Mouse (Mus musculus) forebrain, embryonic 15.5 days (tissue): ENCODE measurements around the gene Hoxd4. TPM values are rescaled to one million over a fixed set of nuclear protein-coding genes. Genes with fewer than 3 reads are reported as not detected.

Experiments used
- ATAC-seq: fragments of 200-750 bp; cut with Nextera tagmentation; replicated peaks from 2 replicates; pipeline ENCODE4 v1.8.0; 2017; ENCODE audit warnings: mild to moderate bottlenecking, moderate TSS enrichment, moderate library complexity
- H3K27ac ChIP-seq: fragments of 300-500 bp; sonication (generic); replicated peaks from 2 replicates; pipeline ENCODE4 v1.5.1; 2015; ENCODE audit warnings: mild to moderate bottlenecking, inconsistent platforms
- H3K27me3 ChIP-seq: fragments of 300-500 bp; sonication (generic); 2 replicates; pipeline ENCODE4 v1.6.1; 2015; ENCODE audit warnings: inconsistent platforms
- H3K36me3 ChIP-seq: fragments of 300-500 bp; sonication (generic); 2 replicates; pipeline ENCODE4 v1.6.1; 2015; ENCODE audit warnings: mild to moderate bottlenecking, inconsistent platforms
- H3K4me1 ChIP-seq: fragments of 300-500 bp; sonication (generic); 2 replicates; pipeline ENCODE4 v1.6.1; 2015; ENCODE audit warnings: inconsistent platforms
- H3K4me2 ChIP-seq: fragments of 300-500 bp; sonication (generic); replicated peaks from 2 replicates; pipeline ENCODE4 v1.6.1; 2015; ENCODE audit warnings: mild to moderate bottlenecking, inconsistent platforms
- H3K4me3 ChIP-seq: fragments of 300-500 bp; sonication (generic); 2 replicates; pipeline ENCODE4 v1.5.1; 2015; ENCODE audit warnings: mild to moderate bottlenecking, inconsistent platforms
- H3K9ac ChIP-seq: fragments of 300-500 bp; sonication (generic); replicated peaks from 2 replicates; pipeline ENCODE4 v1.6.1; 2015; ENCODE audit warnings: mild to moderate bottlenecking, inconsistent platforms
- H3K9me3 ChIP-seq: fragments of 300-500 bp; sonication (generic); 2 replicates; pipeline ENCODE4 v1.6.1; 2016; ENCODE audit warnings: inconsistent platforms
- WGBS: fragments of 180-500 bp; shearing (Covaris S2); methylation state at CpG from one replicate; pipeline ENCODE4 v1.1.7; 2015; ENCODE audit warnings: mixed read lengths; 5-methylcytosine and 5-hydroxymethylcytosine counted together
- polyA plus RNA-seq: library from polyadenylated mRNA; unstranded; fragments of >200 nt; fragmentation: Nextera tagmentation; extraction: Ambion mirVana; gene quantifications from 2 replicates; pipeline ENCODE4 v1.2.1, GENCODE M21; 2015

Gene Hoxd4
- polyA plus RNA-seq, 1 experiment from 2014 or later, result not detected

DNA sequence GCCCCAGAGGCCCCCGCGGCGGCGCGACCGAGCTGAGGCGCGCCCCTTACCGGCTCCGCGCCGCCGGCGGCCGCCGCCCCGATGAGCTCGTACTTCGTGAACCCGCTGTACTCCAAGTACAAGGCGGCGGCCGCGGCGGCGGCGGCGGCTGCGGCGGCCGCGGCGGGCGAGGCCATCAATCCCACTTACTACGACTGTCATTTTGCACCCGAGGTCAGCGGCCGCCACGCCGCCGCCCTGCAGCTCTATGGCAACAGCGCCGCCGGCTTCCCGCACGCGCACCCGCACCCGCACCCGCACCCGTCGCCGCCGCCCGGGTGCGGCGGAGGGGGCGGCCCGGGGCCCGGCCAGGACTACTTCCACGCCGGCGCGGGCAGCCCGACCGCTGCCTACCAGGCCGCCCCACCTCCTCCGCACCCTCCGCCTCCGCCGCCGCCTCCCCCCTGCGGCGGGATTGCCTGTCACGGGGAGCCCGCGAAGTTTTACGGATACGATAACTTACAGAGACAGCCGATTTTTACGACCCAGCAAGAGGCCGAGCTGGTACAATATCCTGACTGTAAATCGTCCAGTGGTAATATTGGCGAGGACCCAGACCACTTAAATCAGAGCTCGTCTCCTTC is 6.2 kb upstream of the Hoxd4 start:
- H3K9ac ChIP-seq, result no peak overlapping the region
- no peak; the same call in 1 of the 2 replicates for ATAC-seq

GRCm38 (mm10) chr2:74706393-74706960 is 5.3 kb upstream of the Hoxd4 start:
- H3K4me3 ChIP-seq, result no peak overlapping the region
- H3K36me3 ChIP-seq, result no peaks in the 10 kb centered on the region
- no peaks in the 10 kb centered on the region for H3K9me3 ChIP-seq
- 1% methylated on average over 13 of the region's 13 CpGs for WGBS
- ATAC-seq, result no peak
- no peak overlapping the region for H3K4me2 ChIP-seq
- H3K4me1 ChIP-seq, result peaks cover 14% of the 10 kb centered on the region
- H3K27me3 ChIP-seq, result peaks cover 93% of the 10 kb centered on the region
- no peak overlapping the region for H3K27ac ChIP-seq
- H3K9ac ChIP-seq, result no peak overlapping the region

More for the DNA sequence above, 6.2 kb upstream of the Hoxd4 start:
- peak overlapping the region; percentile 32 for H3K4me3 ChIP-seq
- peaks cover 14% of the 10 kb centered on the region for H3K4me1 ChIP-seq
- H3K4me2 ChIP-seq, result peak overlapping the region; percentile 45
- peaks cover 94% of the 10 kb centered on the region for H3K27me3 ChIP-seq
- under 1% methylated on average over 64 of the region's 85 CpGs for WGBS
- H3K36me3 ChIP-seq, result no peaks in the 10 kb centered on the region
- H3K9me3 ChIP-seq, result no peaks in the 10 kb centered on the region
- no peak overlapping the region for H3K27ac ChIP-seq

- ATAC-seq, result no peak
- H3K4me2 ChIP-seq, result no peak overlapping the region
- no peak overlapping the region for H3K4me3 ChIP-seq
- H3K36me3 ChIP-seq, result no peaks in the 10 kb centered on the region
- no peak overlapping the region for H3K9ac ChIP-seq
- peaks cover 21% of the 10 kb centered on the region for H3K4me1 ChIP-seq
- 7% methylated on average over 7 of the region's 7 CpGs for WGBS
- no peak overlapping the region for H3K27ac ChIP-seq
- no peaks in the 10 kb centered on the region for H3K9me3 ChIP-seq
- H3K27me3 ChIP-seq, result peaks cover 94% of the 10 kb centered on the region
Observed at GRCm38 (mm10) chr2:74707599-74707998, 4.1 kb upstream of the Hoxd4 start.

DNA sequence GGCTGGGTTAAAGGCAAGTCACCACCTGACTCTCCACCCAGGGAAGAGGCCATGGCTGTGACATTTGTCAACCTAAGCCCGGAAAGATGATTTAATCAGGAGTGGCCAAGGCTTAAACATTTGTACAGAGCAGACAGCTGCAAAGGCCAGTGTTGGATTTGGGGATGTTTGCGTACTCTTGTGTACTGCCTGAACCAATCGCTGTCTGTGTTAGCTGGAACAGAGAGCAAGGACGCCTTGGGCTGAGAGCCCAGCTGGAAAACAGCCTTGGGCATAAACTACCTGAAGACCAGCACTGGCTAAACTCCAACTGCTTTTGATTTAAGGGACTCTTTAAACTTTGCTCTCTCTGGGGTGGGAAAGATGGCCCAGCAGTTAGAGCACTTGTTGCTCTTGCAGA is 3.1 kb upstream of the Hoxd4 start:
- H3K4me3 ChIP-seq, result no peak overlapping the region
- 2% methylated on average over 4 of the region's 4 CpGs for WGBS
- H3K27me3 ChIP-seq, result peaks cover 95% of the 10 kb centered on the region
- H3K36me3 ChIP-seq, result no peaks in the 10 kb centered on the region
- no peaks in the 10 kb centered on the region for H3K9me3 ChIP-seq
- H3K27ac ChIP-seq, result no peak overlapping the region
- H3K4me2 ChIP-seq, result no peak overlapping the region
- no peak overlapping the region for H3K9ac ChIP-seq
- peaks cover 21% of the 10 kb centered on the region for H3K4me1 ChIP-seq
- ATAC-seq, result no peak

DNA sequence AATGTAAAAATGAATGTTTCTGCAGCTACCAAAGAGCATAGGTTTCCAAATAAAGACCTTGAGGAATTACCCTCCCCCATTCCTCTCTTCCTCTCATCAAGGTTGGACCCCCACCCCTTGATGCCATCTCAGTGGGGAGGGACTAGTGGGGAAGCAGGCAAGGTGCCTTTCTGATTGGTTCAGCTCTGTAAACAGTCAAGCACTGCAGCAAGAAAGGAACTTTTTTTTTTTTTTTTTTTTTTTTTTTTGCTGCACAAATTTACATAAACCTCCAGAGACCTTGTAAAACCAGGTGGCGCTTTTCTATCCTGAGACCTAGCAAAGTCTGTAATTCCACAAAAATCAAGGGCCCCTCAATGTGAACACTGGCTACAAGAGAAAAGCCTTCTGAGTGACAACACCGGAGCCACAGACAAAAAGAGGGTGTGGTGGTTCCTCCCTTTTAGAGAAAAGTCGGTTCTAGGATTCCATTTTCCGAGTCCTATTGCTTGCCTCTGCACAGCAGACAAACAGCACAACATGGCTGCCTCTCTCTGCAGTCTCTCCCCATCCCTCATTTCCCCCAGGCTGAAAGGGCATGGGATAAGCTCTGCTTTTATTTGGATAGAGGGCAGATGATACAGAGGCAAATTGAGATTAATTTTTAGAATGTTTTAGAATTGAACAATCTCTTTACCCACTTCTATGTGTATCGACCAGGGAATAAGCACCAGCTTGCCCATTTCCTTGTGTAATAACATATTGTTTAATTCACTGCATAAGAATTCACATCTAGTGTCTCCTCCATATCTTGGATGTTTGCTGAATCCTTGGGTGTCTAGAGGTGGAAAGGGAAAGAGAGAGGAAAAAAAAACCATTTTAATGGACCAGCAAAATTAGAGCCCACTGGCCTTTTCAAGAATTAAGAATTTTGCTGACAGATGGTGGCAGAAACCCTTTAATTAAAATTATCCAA is 2.0 kb upstream of the Hoxd4 start:
- ATAC-seq, result no peak
- Histone ChIP-seq H3K27ac (no peak overlapping the region), H3K36me3 (no peaks in the 10 kb centered on the region), H3K4me3 (no peak overlapping the region), H3K27me3 (peaks cover 95% of the 10 kb centered on the region), H3K4me1 (peaks cover 18% of the 10 kb centered on the region), H3K9me3 (no peaks in the 10 kb centered on the region), H3K4me2 (no peak overlapping the region), H3K9ac (no peak overlapping the region)
- WGBS, result 2% methylated on average over 5 of the region's 5 CpGs

- no peak overlapping the region for H3K9ac ChIP-seq
- no peaks in the 10 kb centered on the region for H3K36me3 ChIP-seq
- H3K9me3 ChIP-seq, result no peaks in the 10 kb centered on the region
- H3K27me3 ChIP-seq, result peaks cover 98% of the 10 kb centered on the region
- H3K4me3 ChIP-seq, result no peak overlapping the region
- no peak overlapping the region for H3K4me2 ChIP-seq
- WGBS, result under 1% methylated on average over 16 of the region's 16 CpGs
- H3K4me1 ChIP-seq, result peaks cover 9% of the 10 kb centered on the region
- no peak overlapping the region for H3K27ac ChIP-seq
- ATAC-seq, result no peak
Observed at GRCm38 (mm10) chr2:74710929-74711543, 693 bp upstream of the Hoxd4 start.

DNA sequence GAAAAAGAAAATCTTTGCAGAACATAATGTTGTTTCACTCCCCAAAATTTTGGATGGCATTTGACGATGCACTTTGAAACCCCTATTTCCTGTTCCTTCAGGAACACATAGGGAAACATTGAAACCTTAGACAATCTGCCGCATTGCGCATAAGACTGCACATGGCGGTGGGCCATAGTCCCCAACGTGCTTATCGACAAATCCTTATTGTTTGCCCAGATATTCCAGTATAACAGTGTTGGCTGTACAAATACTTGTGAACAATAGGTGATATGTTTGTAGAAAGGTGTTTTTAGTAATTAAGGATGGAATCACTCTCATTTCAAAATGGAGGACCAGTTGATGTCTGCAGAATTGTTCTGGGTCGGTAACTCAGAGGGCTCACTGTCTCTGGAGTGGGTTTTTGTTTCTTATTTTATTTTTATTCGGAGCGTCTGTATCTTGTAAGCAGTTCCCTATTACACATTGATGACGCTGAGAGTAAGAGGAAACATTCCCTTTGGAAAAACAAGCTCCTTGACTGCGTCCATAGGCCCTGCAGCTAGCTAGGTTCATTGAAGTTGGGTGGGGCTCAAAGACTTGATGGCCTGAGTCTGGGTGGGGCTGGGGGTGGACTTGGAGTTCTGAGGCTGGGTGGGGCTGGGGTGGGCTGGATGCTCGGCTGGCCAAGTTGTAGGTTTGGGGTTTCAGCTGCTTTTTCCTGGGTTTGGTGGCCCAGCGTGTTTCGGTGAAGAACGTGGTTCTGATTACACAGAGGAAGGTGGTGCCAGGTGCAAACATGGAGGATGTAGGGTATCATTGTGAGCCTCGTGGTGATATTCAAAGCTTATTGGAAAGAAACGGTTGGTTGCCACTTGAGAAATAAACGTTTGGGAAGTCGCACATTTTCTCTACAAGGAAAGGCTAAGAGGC is 1.8 kb downstream of the Hoxd4 start:
- H3K9ac ChIP-seq, result no peak overlapping the region
- 4% methylated on average over 19 of the region's 19 CpGs for WGBS
- no peak for ATAC-seq
- no peak overlapping the region for H3K4me2 ChIP-seq
- H3K4me3 ChIP-seq, result no peak overlapping the region
- no peaks in the 10 kb centered on the region for H3K36me3 ChIP-seq
- H3K27me3 ChIP-seq, result peaks cover 98% of the 10 kb centered on the region
- H3K9me3 ChIP-seq, result no peaks in the 10 kb centered on the region
- H3K4me1 ChIP-seq, result peaks cover 9% of the 10 kb centered on the region
- no peak overlapping the region for H3K27ac ChIP-seq

DNA sequence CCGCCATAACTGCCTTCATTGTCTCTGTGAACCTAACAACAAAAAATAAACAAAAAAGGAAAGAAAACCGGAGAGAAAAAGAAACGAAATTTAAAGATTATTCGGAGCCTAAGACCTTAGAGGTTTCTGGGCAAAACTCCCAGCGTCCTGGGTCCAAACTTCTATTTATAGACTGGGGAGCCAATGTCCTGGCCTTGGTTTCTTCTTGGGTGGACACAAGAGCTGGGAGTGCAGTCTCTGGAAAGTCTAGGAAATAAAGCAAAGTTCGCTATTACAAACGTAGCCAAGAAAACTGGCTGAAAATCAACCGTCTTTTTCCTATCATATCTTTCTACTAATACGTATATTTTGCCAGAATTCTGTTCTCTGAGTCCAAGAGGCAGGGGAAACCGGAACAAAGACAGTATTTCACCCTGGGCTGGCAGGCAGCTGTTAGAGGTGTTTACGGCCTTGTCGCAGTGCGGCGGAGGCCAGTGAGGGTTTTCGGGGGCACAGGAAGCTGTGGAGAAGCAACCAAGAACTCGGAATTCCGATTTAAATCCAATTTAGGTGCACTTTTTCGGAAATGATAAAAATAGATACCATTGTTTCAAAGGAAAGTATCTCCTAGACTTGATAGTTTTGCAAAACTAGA is 2.5 kb downstream of the Hoxd4 start:
- Histone ChIP-seq H3K4me2 (no peak overlapping the region), H3K9ac (no peak overlapping the region), H3K9me3 (no peaks in the 10 kb centered on the region), H3K27me3 (peaks cover 98% of the 10 kb centered on the region), H3K27ac (no peak overlapping the region), H3K36me3 (no peaks in the 10 kb centered on the region), H3K4me1 (peaks cover 9% of the 10 kb centered on the region), H3K4me3 (no peak overlapping the region)
- no peak for ATAC-seq
- 4% methylated on average over 18 of the region's 18 CpGs for WGBS

DNA sequence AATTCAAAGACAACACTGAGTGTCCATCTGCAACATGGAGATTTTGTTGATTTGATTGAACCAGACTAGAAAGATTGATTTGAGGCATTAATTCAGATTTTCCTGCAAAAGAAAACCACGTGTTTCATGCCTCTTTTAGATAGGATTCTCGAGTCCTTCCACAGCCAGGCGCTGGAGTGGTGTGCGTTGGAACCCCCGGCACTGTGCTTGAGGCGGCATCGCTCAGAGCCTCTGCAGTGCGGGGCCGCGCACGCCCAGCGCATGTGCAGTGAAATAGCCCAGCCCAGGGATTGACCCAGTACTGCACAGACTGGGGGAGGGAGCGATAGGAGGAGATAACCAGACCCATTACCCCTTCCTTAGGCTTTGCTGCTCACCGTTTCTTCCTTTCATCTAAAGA is 3.2 kb downstream of the Hoxd4 start:
- no peaks in the 10 kb centered on the region for H3K36me3 ChIP-seq
- no peaks in the 10 kb centered on the region for H3K9me3 ChIP-seq
- H3K4me1 ChIP-seq, result peaks cover 9% of the 10 kb centered on the region
- H3K27me3 ChIP-seq, result peaks cover 98% of the 10 kb centered on the region
- no peak overlapping the region for H3K4me3 ChIP-seq
- WGBS, result under 1% methylated on average over 14 of the region's 14 CpGs
- H3K4me2 ChIP-seq, result no peak overlapping the region
- no peak; the same call in 1 of the 2 replicates for ATAC-seq
- no peak overlapping the region for H3K9ac ChIP-seq
- no peak overlapping the region for H3K27ac ChIP-seq

DNA sequence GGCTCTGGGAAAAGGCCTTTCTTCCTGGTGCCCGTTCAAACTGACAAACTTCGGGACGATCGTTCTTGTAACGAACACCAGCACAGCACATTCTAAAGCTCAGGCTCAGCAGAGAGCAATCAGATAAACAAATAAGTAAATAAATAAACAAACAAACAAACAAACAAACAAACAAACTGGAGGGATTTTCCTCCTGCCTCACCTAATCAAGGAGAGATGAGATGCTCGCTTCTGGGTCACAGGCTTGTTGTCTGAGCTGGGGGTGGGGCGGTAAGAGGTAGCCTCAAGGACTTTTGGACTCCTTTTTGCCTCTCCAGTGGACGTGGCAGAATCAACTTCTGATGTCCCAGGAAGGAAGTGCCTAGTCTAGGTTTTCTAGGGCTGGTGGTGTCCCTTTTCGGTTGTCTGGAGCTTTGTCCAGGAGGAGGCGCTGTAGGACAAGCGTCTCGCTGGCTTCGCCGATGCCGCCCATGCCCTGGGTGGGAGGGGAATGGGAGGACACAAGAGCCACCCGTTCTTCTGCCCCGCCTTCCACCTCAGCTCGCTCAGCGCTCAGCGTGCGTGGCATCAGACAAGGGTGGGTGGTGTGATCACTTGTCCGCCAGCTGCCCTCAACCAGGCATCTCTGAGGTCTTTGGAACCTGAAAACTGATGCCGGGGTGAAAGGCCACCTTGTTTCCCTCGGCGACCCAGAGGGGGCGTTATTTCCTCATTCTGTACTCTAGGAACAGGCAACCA is 3.9 kb downstream of the Hoxd4 start:
- Histone ChIP-seq H3K4me2 (peak overlapping the region; percentile 35; the same call in 1 of the 2 replicates), H3K9ac (no peak overlapping the region), H3K9me3 (no peaks in the 10 kb centered on the region), H3K27ac (no peak overlapping the region), H3K4me3 (peak overlapping the region; percentile 18; the same call in 1 of the 2 replicates), H3K27me3 (peaks cover 98% of the 10 kb centered on the region), H3K36me3 (no peaks in the 10 kb centered on the region), H3K4me1 (peaks cover 9% of the 10 kb centered on the region)
- 2% methylated on average over 26 of the region's 26 CpGs for WGBS
- ATAC-seq, result peak; percentile 63
